Mouse (Mus musculus): ENCODE measurements around the gene Tspan11.

DNA sequence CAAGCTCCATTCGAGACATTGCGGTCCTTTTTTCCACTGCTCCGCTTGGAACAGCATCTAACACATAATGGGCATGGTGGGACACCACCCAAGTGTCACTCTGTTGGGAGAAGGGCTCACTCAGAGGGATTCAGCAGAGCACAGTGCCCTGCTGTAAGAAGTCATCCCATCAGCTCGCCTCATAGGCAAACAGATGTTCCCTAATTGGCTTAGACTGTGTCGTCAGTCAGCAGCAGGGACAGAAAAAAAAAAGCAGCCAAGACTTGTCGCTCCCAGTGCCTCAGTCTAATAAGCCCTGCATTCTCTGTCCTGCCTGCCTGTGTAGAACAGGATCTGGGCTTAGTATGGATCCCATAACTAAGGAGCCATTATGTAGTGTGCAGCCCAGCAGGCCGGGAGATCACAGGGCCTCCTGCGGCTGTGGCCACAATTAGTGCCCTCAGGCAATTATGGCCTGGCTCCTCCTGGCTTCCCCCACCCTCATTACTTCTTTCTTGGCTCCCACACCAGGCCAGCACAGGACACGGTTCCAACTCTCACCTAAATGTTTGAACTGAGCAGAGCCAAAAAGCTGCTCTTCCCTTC lies 31.6 kb upstream of the Tspan11 start:
- TF ChIP-seq CTCF (conservative IDR thresholded peaks at IDR 0.05; ENCODE audit: insufficient read depth, insufficient read length, low read depth, low read length) = no peak
- TF ChIP-seq POLR2A (IDR thresholded peaks at IDR 0.05; ENCODE audit: low read depth, low read length) = no peak

Measured in kidney, adult 2 months (tissue).